Mouse (Mus musculus): ENCODE results near the gene Efna1. TPM values are rescaled to one million over a fixed set of nuclear protein-coding genes. Genes with fewer than 3 reads are reported as not detected.

Gene Efna1
- total and polyA plus RNA-seq, 2 experiments from 2014 or later: 5.9 to 10.9 TPM

DNA sequence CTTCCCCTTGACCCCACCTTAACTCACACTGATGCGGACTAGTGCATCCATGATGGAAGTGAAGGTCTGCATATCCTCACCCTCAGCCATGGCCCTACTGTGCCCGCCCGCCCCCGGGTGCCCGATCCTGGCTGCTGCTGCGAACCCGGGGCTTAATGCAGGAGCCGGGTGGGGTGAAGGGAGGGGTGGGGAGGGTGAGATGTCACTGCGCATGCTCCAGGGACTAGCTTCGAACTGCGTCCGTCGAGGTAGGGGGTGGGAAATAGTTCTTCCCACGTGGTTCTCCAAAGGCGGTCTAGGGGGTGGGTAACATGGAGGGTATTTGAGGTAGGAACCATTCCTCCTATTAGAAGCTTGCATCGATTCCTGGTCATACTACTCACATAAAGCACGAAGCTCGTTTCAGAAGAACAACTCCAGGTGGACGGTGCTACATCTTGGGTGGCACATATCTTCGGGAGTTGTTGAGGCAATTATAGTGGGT is 35.2 kb downstream of the Efna1 start, which contains the start of gene Krtcap2:
Gene Krtcap2 (plus strand): TSS at position 279 of the 484 bp plus-strand sequence.
- Histone ChIP-seq H3K27me3 (ENCODE audit: insufficient read depth, low read length) (no peaks in the 10 kb centered on the region), H3K4me1 (ENCODE audit: insufficient read depth, low read length) (peaks cover 18% of the 10 kb centered on the region), H3K27ac (peak within 1 kb of the TSS; percentile 89), H3K9ac (replicated peaks; ENCODE audit: low read length) (peak within 1 kb of the TSS; percentile 77), H3K36me3 (ENCODE audit: insufficient read depth, low read length) (peaks cover 14% of the 10 kb centered on the region; the same call in 1 of the 2 replicates), H3K4me3 (ENCODE audit: low read length) (peak within 1 kb of the TSS; percentile 68), H3K9me3 (ENCODE audit: low read length) (no peaks in the 10 kb centered on the region), H3K4me2 (ENCODE audit: low read depth, low read length) (peak within 1 kb of the TSS; percentile 90)
- peak; percentile 72 for ATAC-seq
- TF ChIP-seq CTCF (IDR thresholded peaks at IDR 0.05; ENCODE audit: low read depth): no peak
- 2% methylated on average over 20 of the region's 20 CpGs for WGBS
- DNase-seq (ENCODE audit: low spot score): peak; percentile 93

DNA sequence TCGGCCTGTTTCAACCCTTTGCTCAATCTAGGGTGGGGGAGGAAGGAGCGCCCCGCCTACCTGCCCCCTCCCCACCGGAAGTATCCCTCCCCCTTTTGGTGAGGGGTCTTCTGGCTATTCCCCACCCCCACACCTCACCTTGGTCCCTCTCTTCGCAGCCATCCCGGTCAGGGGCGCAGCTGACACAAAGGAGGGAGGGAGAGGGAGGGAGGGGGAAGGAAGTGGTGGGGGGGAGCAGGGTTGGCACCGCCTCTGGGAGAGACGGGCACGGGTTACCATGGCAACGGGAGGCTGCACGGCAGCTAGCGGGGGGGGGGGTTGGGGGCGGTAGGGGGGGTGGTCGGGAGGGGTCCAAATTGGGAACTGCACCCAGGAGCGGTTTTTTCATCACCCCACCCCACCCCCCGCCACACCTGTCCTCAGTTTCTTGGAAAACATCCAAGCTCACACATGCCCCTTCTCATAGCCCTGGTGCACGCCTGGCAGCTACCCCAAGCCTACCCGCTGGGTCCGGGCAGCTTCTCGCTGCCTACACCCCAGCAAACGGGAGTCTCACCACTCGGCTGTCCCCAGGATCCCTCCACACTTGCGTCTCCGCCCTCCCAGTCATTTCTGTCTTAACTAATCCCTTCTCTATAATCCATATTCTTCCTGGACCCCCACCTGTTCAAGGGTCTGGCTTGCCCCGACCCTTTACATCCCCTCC is 35.8 kb downstream of the Efna1 start:
- peak; percentile 93 for DNase-seq (ENCODE audit: low spot score)
- Histone ChIP-seq H3K27ac (peak overlapping the region; percentile 89), H3K36me3 (ENCODE audit: insufficient read depth, low read length) (peaks cover 14% of the 10 kb centered on the region; the same call in 1 of the 2 replicates), H3K4me1 (ENCODE audit: insufficient read depth, low read length) (peaks cover 18% of the 10 kb centered on the region), H3K27me3 (ENCODE audit: insufficient read depth, low read length) (no peaks in the 10 kb centered on the region), H3K9me3 (ENCODE audit: low read length) (no peaks in the 10 kb centered on the region), H3K4me2 (ENCODE audit: low read depth, low read length) (peak overlapping the region; percentile 90), H3K4me3 (ENCODE audit: low read length) (peak overlapping the region; percentile 68), H3K9ac (replicated peaks; ENCODE audit: low read length) (peak overlapping the region; percentile 65)
- no peak for TF ChIP-seq CTCF (IDR thresholded peaks at IDR 0.05; ENCODE audit: low read depth)
- ATAC-seq: peak; percentile 60
- WGBS: under 1% methylated on average over 16 of the region's 26 CpGs

DNA sequence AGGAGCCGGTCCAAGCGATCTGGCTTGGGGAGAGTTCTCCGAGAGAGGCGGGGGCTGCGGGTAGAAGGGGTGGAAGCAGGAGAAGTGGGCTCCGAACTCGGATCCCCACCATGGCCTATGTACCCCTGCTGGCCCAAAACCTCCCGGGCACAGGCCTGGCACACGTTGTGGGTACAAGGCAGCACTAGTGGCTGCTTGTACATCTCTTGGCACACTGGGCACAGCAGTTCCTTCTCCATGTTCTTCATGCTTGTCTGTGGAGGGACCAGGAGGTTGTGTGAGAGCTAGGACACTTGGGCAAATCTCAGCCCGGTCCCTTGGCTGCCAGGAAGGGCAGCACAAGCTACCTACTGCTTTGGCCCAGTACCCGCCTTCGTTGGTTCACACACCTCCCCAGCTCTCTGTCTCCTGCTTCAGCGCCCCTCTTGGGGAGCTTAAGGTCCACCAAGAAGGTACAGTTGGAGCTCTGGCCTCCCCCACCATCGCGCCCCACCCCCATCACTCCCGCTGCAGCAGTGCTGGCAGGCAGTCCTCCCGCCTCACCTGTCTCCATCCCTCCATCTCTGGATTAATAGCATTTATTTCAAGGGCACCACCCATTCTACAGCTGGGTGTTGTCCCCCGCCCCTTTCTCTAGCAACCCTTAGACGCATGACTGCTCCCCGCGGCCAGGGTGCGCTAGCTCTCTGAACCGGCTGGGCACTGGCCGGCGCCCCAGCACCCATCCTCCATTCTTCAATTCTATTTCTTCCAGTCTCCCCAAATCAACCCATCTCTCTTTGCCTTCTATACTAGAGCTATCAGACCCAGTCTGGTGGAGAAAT is 36.6 kb downstream of the Efna1 start:
- ATAC-seq (peak; percentile 52), DNase-seq (ENCODE audit: low spot score) (peak; percentile 69)
- no peaks in the 10 kb centered on the region for H3K9me3 ChIP-seq (ENCODE audit: low read length)
- H3K4me2 ChIP-seq (ENCODE audit: low read depth, low read length): peak overlapping the region; percentile 90
- H3K4me1 ChIP-seq (ENCODE audit: insufficient read depth, low read length): peaks cover 18% of the 10 kb centered on the region
- peak overlapping the region; percentile 68 for H3K4me3 ChIP-seq (ENCODE audit: low read length)
- H3K9ac ChIP-seq (replicated peaks; ENCODE audit: low read length): peak overlapping the region; percentile 65
- WGBS: 8% methylated on average over 25 of the region's 25 CpGs
- no peaks in the 10 kb centered on the region for H3K27me3 ChIP-seq (ENCODE audit: insufficient read depth, low read length)
- peaks cover 14% of the 10 kb centered on the region; the same call in 1 of the 2 replicates for H3K36me3 ChIP-seq (ENCODE audit: insufficient read depth, low read length)
- peak; percentile 50; the same call in 1 of the 2 replicates for TF ChIP-seq CTCF (IDR thresholded peaks at IDR 0.05; ENCODE audit: low read depth)
- H3K27ac ChIP-seq: peak overlapping the region; percentile 89

DNA sequence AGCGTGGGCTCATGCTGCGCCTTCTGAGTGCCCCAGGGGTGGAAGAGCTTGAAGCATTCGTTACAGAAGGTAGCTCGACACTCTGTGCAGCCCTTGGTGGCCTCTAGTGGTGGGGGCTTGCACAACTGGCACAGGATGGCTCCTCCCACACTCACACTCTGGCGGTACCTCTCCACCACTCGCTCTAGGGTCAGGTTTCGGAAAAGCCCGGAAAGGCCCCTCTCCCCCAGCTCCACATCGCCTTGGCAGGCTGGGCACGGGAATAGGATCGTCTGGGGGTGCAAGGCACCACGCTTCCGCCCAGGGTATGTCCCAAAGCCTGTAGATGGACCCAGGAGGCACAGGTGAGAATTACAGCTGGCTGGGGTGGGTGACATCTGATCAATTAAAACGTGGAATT is 37.3 kb downstream of the Efna1 start:
- H3K36me3 ChIP-seq (ENCODE audit: insufficient read depth, low read length): peaks cover 21% of the 10 kb centered on the region
- H3K9ac ChIP-seq (replicated peaks; ENCODE audit: low read length): peak overlapping the region; percentile 65
- peak overlapping the region; percentile 68 for H3K4me3 ChIP-seq (ENCODE audit: low read length)
- H3K9me3 ChIP-seq (ENCODE audit: low read length): no peaks in the 10 kb centered on the region
- DNase-seq (ENCODE audit: low spot score): peak; percentile 60
- peak; percentile 64 for TF ChIP-seq CTCF (IDR thresholded peaks at IDR 0.05; ENCODE audit: low read depth)
- peak overlapping the region; percentile 89 for H3K27ac ChIP-seq
- H3K27me3 ChIP-seq (ENCODE audit: insufficient read depth, low read length): no peaks in the 10 kb centered on the region
- peak overlapping the region; percentile 90 for H3K4me2 ChIP-seq (ENCODE audit: low read depth, low read length)
- 15% methylated on average over 14 of the region's 14 CpGs for WGBS
- peaks cover 18% of the 10 kb centered on the region for H3K4me1 ChIP-seq (ENCODE audit: insufficient read depth, low read length)
- ATAC-seq: no peak

DNA sequence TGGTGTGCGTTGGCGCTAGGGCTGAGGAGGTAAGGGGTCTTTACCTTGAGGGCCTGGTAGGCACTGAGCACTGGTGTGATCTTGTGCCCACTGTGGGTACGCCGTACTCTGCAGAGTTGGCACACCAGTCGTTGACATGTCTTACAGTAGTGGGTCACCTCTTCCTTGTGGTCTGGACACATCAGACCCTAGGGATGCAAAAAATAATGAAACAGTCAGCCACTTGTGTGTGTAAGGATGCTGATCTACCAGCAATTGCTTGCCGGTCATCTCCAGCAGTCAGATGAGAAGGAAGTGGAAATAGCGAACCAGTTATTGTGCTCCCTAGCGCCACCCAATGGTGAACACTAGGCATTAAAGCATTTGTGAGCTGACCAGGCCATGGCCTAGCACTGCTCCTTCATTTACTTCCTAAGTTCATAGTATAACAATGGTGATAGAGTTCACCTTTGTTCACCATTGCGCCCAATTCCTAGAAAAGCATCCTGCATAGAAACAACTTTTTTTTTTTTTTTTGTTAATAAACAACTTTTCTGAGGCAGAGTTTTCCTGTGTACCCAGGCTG is 38.5 kb downstream of the Efna1 start:
- peak; percentile 89 for TF ChIP-seq CTCF (IDR thresholded peaks at IDR 0.05; ENCODE audit: low read depth)
- no peak for ATAC-seq
- Histone ChIP-seq H3K9me3 (ENCODE audit: low read length) (no peaks in the 10 kb centered on the region), H3K27me3 (ENCODE audit: insufficient read depth, low read length) (no peaks in the 10 kb centered on the region), H3K27ac (0 out of 2 replicates have a peak overlapping the region, but pooled peaks have one; percentile 7), H3K4me3 (ENCODE audit: low read length) (no peak overlapping the region), H3K36me3 (ENCODE audit: insufficient read depth, low read length) (peaks cover 33% of the 10 kb centered on the region), H3K4me2 (ENCODE audit: low read depth, low read length) (no peak overlapping the region), H3K4me1 (ENCODE audit: insufficient read depth, low read length) (peaks cover 16% of the 10 kb centered on the region), H3K9ac (replicated peaks; ENCODE audit: low read length) (no peak overlapping the region)
- 68% methylated on average over 9 of the region's 9 CpGs for WGBS
- peak; percentile 82 for DNase-seq (ENCODE audit: low spot score)

DNA sequence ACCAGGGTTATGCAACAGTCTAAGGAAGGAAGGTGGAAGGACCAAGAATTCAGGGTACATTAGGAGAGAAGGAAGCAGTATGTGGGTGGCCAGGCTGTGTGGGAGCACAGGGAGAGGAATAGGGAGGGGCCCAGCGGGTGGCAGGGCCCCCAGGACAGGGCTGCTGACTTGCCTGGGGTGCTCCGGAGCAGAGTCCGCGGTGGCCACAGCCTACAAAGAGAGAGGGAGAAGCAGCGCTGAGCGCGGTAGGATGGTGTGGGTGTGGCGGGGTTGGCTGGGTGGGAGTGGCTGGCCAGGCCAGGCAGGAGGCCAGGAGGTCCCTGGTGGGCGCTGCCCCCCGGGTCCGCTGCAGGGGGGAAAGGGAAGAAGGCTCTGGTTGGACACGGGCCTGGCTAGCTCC is 42.4 kb downstream of the Efna1 start:
- no peak for TF ChIP-seq CTCF (IDR thresholded peaks at IDR 0.05; ENCODE audit: low read depth)
- 88% methylated on average over 9 of the region's 12 CpGs for WGBS
- Histone ChIP-seq H3K27ac (no peak overlapping the region), H3K4me3 (ENCODE audit: low read length) (no peak overlapping the region), H3K9me3 (ENCODE audit: low read length) (no peaks in the 10 kb centered on the region), H3K36me3 (ENCODE audit: insufficient read depth, low read length) (peaks cover 57% of the 10 kb centered on the region), H3K9ac (replicated peaks; ENCODE audit: low read length) (no peak overlapping the region), H3K4me2 (ENCODE audit: low read depth, low read length) (no peak overlapping the region), H3K27me3 (ENCODE audit: insufficient read depth, low read length) (no peaks in the 10 kb centered on the region), H3K4me1 (ENCODE audit: insufficient read depth, low read length) (peaks cover 2% of the 10 kb centered on the region; the same call in 1 of the 2 replicates)
- ATAC-seq (no peak), DNase-seq (ENCODE audit: low spot score) (no peak)
